Mouse (Mus musculus): ENCODE measurements around the gene Gm3411.
"Not testable (repeated sequence)": the region's sequence is repeated elsewhere in the genome, so short reads cannot be mapped to it uniquely, and the experiment has no call there.

The Gm3411 gene

DNA sequence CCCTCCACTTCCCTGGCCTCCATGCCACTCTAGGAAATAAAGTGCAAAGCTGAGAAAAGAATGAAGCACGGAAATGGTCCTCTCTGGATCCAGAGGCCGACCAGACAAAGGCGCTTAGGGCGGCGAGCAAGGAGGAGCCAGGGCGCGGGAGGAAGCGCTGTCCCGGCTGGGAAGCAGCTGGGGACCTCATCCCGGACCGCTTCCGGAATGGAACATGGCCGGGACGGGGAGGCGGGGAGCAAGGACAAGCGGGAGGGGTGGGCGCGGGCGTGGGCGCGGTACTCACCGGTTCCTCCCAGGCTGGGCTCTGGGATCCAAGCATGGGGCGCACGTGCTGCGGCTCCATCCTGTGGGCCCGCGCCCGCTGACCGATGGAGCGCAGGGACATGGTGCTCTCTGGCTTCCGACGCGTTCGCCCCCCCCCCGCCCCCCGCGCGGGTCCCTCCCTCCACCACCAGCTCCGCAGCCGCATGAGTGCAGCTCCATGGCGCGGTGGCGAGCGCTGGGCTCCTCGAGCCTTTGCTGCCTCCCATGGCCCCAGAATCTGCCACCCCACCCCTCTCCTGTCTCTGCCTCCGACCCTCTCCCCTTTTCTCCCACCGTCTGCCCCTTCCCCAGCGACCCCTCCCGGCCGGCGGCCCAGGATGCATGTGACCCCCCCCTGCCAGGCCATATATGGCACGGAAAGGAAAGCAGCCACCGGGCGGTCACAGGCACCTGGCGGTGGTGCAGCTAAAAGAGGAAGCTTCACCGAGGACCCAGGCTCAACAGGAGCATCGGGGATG is at the start of gene Gm3411:
Gm3411 (minus strand) TSS at position 320 of the 785 bp plus-strand sequence.
- ATAC-seq (ENCODE audit: low TSS enrichment): not testable (repeated sequence)

DNA sequence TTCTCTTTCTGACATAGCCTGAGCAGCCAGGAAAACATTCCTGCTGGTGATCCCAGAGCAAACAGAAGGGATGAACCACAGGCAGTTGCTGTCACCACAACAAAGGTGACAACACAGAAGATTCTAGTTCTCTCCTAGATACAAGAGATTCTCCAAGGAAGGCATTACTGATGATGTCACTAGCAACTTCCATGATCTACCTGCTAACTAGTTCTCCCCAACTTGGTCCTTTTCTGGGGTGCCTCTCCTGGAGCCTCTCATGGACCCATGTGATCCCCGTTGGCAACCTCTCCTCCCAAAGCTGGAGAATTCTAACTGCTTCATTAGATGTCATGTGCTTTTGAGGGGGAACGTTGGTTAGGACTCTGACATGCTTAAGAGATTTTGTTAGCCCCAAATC is 17.7 kb upstream of the Gm3411 start, which contains the start of gene Gm21103:
Gm21103 (minus strand) TSS at position 101 of the 400 bp plus-strand sequence.
- not testable (repeated sequence) for ATAC-seq (ENCODE audit: low TSS enrichment)

DNA sequence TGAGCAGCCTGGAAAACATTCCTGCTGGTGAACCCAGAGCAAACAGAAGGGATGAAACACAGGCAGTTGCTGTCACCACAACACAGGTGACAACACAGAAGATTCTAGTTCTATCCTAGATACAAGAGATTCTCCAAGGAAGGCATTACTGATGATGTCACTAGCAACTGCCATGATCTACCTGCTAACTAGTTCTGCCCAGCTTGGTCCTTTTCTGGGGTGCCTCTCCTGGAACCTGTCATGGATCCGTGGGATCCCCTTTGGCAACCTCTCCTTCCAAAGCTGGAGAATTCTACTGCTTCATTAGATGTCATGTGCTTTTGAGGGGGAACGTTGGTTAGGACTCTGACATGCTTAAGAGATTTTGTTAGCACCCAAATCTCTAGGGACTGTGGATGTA is 67.9 kb downstream of the Gm3411 start, which contains the start of gene Gm21560:
Gm21560 (minus strand) TSS at position 101 of the 400 bp plus-strand sequence.
- ATAC-seq (ENCODE audit: low TSS enrichment): not testable (repeated sequence)
